8 mouse cellular contexts compared by ENCODE assay signal in genomic region chr5:121998981-121999795, GRCm38 (mm10). TPM values are rescaled to one million over a fixed set of nuclear protein-coding genes. Genes with fewer than 3 reads are reported as not detected.
DNase-seq lines count a peak whose midpoint lies in the region; ATAC-seq and TF ChIP-seq lines count a peak whose summit lies in the region.

No protein-coding gene starts in this region.

- ATAC-seq in frontal cortex, adult (ENCODE audit: low TSS enrichment) = no peak
- peak; percentile 65 for ATAC-seq in megakaryocyte progenitor cell, adult 5-6 weeks (replicated peaks; ENCODE audit: poor library complexity)

- TF ChIP-seq CTCF in testis, adult 2 months (IDR thresholded peaks at IDR 0.05; ENCODE audit: control insufficient read depth, insufficient read depth, insufficient replicate concordance, low read depth, low read length) = peak; percentile 72; the same call in 1 of the 2 replicates

- H3K27ac ChIP-seq in testis, adult 2 months (ENCODE audit: control insufficient read depth, insufficient read depth, low read depth, low read length) = no peak overlapping the region

- DNase-seq in frontal cortex, postnatal 25 days (ENCODE audit: low spot score in 2 of 2) = peak; percentile 53 to 58
- DNase-seq in NIH3T3 (ENCODE audit: low read depth) = peak; percentile 60
- DNase-seq in cerebellum, postnatal 10 days = peak; percentile 81 to 86
- peak; percentile 67 for DNase-seq in heart, adult 8-10 months (ENCODE audit: low spot score)
- peak; percentile 27 for DNase-seq in layer of hippocampus, adult 9-11 months

- no peaks in the 10 kb centered on the region for H3K4me1 ChIP-seq in testis, adult 2 months (ENCODE audit: control insufficient read depth, insufficient read depth, low read length)

- no peak for TF ChIP-seq POLR2A in testis, adult 2 months (IDR thresholded peaks at IDR 0.05; ENCODE audit: control insufficient read depth, low read depth, low read length)

- H3K36me3 ChIP-seq in testis, adult 2 months (ENCODE audit: control insufficient read depth, insufficient read depth, low read length) = no peaks in the 10 kb centered on the region

- no peaks in the 10 kb centered on the region for H3K27me3 ChIP-seq in testis, adult 2 months (ENCODE audit: control insufficient read depth, insufficient read depth, low read length)

- H3K4me3 ChIP-seq in testis, adult 2 months (ENCODE audit: control insufficient read depth, low read depth, low read length) = no peak overlapping the region

RNA-seq across cellular contexts. Expression of gene Cux2, which starts 50.7 kb away (rescaled TPM):
- 10 to 100 TPM; 16.1 to 21.3 (median 20.0) TPM for total RNA-seq in heart, adult 8-10 months (2022)
- 0.07 and 0.76 TPM in 2 replicates for total RNA-seq in megakaryocyte progenitor cell, adult 5-6 weeks (2015)
- 1.1 TPM in 1 of 2 replicates, not detected in the other for total RNA-seq in megakaryocyte progenitor cell, adult 5-6 weeks (2017)
- polyA plus RNA-seq in testis, adult 2 months (2012; rRNA removed) = 7.5 and 9.1 TPM in 2 replicates

Comparison
In these comparisons a context has a peak if more than half of its experiments do, and no peak if none do; other contexts are left out.
1. DNase-seq: peak in every context shown above with its lines; median percentile 84 in cerebellum, postnatal 10 days; 67 in heart, adult 8-10 months; 60 in NIH3T3; 56 in frontal cortex, postnatal 25 days; 27 in layer of hippocampus, adult 9-11 months.
2. RNA of gene Cux2, which starts 50.7 kb away (total RNA-seq): 16.1 to 21.3 TPM in heart, adult 8-10 months; 0.07 to 1.1 TPM in megakaryocyte progenitor cell, adult 5-6 weeks; every median in the first group is over 4 times any median in the second.